Mouse (Mus musculus) forebrain, embryonic 16.5 days (tissue): ENCODE data around the gene Aire. TPM values are rescaled to one million over a fixed set of nuclear protein-coding genes. Genes with fewer than 3 reads are reported as not detected.

Experiments used
- ATAC-seq: fragments of 200-750 bp; cut with Nextera tagmentation; 2 replicates; pipeline ENCODE4 v1.8.0; 2017; ENCODE audit warnings: mild to moderate bottlenecking, moderate library complexity
- H3K27ac ChIP-seq: fragments of 300-500 bp; sonication (generic); 2 replicates; pipeline ENCODE4 v1.5.1; 2014; ENCODE audit warnings: low read length, control low read depth
- H3K27me3 ChIP-seq: fragments of 300-500 bp; sonication (generic); replicated peaks from 2 replicates; pipeline ENCODE4 v1.6.1; 2014; ENCODE audit warnings: low read length; ENCODE audit not compliant: control insufficient read depth, insufficient read depth
- H3K36me3 ChIP-seq: fragments of 300-500 bp; sonication (generic); 2 replicates; pipeline ENCODE4 v1.6.1; 2014; ENCODE audit not compliant: control insufficient read depth, insufficient read depth
- H3K4me1 ChIP-seq: fragments of 300-500 bp; sonication (generic); replicated peaks from 2 replicates; pipeline ENCODE4 v1.6.1; 2014; ENCODE audit warnings: low read length; ENCODE audit not compliant: control insufficient read depth, insufficient read depth
- H3K4me2 ChIP-seq: fragments of 300-500 bp; sonication (generic); 2 replicates; pipeline ENCODE4 v1.6.1; 2014; ENCODE audit warnings: mild to moderate bottlenecking, low read length, control low read depth
- H3K4me3 ChIP-seq: fragments of 300-500 bp; sonication (generic); replicated peaks from 2 replicates; pipeline ENCODE4 v1.5.1; 2014; ENCODE audit warnings: mild to moderate bottlenecking, low read length, control low read depth
- H3K9ac ChIP-seq: fragments of 300-500 bp; sonication (generic); replicated peaks from 2 replicates; pipeline ENCODE4 v1.6.1; 2014; ENCODE audit warnings: low read depth, low read length, control low read depth
- H3K9me3 ChIP-seq: fragments of 300-500 bp; sonication (generic); 2 replicates; pipeline ENCODE4 v1.6.1; 2016; ENCODE audit warnings: low read length; ENCODE audit not compliant: control insufficient read depth
- WGBS: fragments of 180-500 bp; shearing (Covaris S2); extraction: QIAGEN DNeasy Blood & Tissue Kit; methylation state at CpG from one replicate; pipeline ENCODE4 v1.1.7; 2014; 5-methylcytosine and 5-hydroxymethylcytosine counted together
- polyA plus RNA-seq: library from polyadenylated mRNA; unstranded; fragments of >200 nt; fragmentation: Nextera tagmentation; extraction: Ambion mirVana; gene quantifications from 2 replicates; pipeline ENCODE4 v1.2.1, GENCODE M21; 2015

The Aire gene
- polyA plus RNA-seq, 1 experiment from 2014 or later: 0.34 TPM

- Histone ChIP-seq H3K27me3 (no peaks in the 10 kb centered on the region), H3K36me3 (no peaks in the 10 kb centered on the region), H3K4me2 (no peak overlapping the region), H3K9ac (no peak overlapping the region), H3K4me1 (no peaks in the 10 kb centered on the region), H3K4me3 (no peak overlapping the region), H3K9me3 (no peaks in the 10 kb centered on the region), H3K27ac (no peak overlapping the region)
- 74% methylated on average over 4 of the region's 4 CpGs for WGBS
- ATAC-seq: no peak
Measured at GRCm38 (mm10) chr10:78079955-78080591, 36.7 kb upstream of the Aire start.

- Histone ChIP-seq H3K27ac (no peak overlapping the region), H3K9me3 (no peaks in the 10 kb centered on the region), H3K4me1 (no peaks in the 10 kb centered on the region), H3K36me3 (no peaks in the 10 kb centered on the region), H3K27me3 (no peaks in the 10 kb centered on the region), H3K4me3 (no peak overlapping the region), H3K4me2 (no peak overlapping the region), H3K9ac (no peak overlapping the region)
- ATAC-seq: no peak
- WGBS: 84% methylated on average over 5 of the region's 5 CpGs
Measured at GRCm38 (mm10) chr10:78078276-78078675, 34.9 kb upstream of the Aire start.

GRCm38 (mm10) chr10:78077862-78078261 lies 34.5 kb upstream of the Aire start:
- no peak overlapping the region for H3K4me3 ChIP-seq
- no peaks in the 10 kb centered on the region for H3K4me1 ChIP-seq
- 82% methylated on average over 9 of the region's 9 CpGs for WGBS
- no peak overlapping the region for H3K9ac ChIP-seq
- no peaks in the 10 kb centered on the region for H3K9me3 ChIP-seq
- no peak overlapping the region for H3K27ac ChIP-seq
- H3K27me3 ChIP-seq: no peaks in the 10 kb centered on the region
- no peaks in the 10 kb centered on the region for H3K36me3 ChIP-seq
- H3K4me2 ChIP-seq: no peak overlapping the region
- no peak for ATAC-seq

- H3K9me3 ChIP-seq: no peaks in the 10 kb centered on the region
- no peaks in the 10 kb centered on the region for H3K4me1 ChIP-seq
- no peaks in the 10 kb centered on the region for H3K36me3 ChIP-seq
- H3K27me3 ChIP-seq: peaks cover 2% of the 10 kb centered on the region; the same call in 1 of the 2 replicates
- no peak overlapping the region for H3K4me2 ChIP-seq
- no peak overlapping the region for H3K27ac ChIP-seq
- no peak overlapping the region for H3K4me3 ChIP-seq
- no peak for ATAC-seq
- H3K9ac ChIP-seq: no peak overlapping the region
- 81% methylated on average over 11 of the region's 11 CpGs for WGBS
Measured at GRCm38 (mm10) chr10:78074977-78075376, 31.6 kb upstream of the Aire start.

GRCm38 (mm10) chr10:78074151-78074550 lies 30.7 kb upstream of the Aire start:
- no peak overlapping the region for H3K4me3 ChIP-seq
- no peak overlapping the region for H3K27ac ChIP-seq
- H3K36me3 ChIP-seq: no peaks in the 10 kb centered on the region
- H3K27me3 ChIP-seq: peaks cover 5% of the 10 kb centered on the region
- WGBS: 80% methylated on average over 4 of the region's 4 CpGs
- no peak overlapping the region for H3K4me2 ChIP-seq
- no peaks in the 10 kb centered on the region for H3K9me3 ChIP-seq
- no peak for ATAC-seq
- peaks cover 6% of the 10 kb centered on the region for H3K4me1 ChIP-seq
- no peak overlapping the region for H3K9ac ChIP-seq

GRCm38 (mm10) chr10:78069101-78070011 lies 25.9 kb upstream of the Aire start, which contains the start of gene Icosl:
Gene Icosl (plus strand): TSS chr10:78069302.
- peak within 1 kb of the TSS; percentile 58 for H3K4me3 ChIP-seq

GRCm38 (mm10) chr10:78068541-78068940 lies 25.1 kb upstream of the Aire start:
- peak overlapping the region; percentile 100 for H3K4me2 ChIP-seq
- no peak overlapping the region for H3K27ac ChIP-seq
- WGBS: 32% methylated on average over 11 of the region's 11 CpGs
- no peak overlapping the region for H3K9ac ChIP-seq
- peaks cover 12% of the 10 kb centered on the region for H3K4me1 ChIP-seq
- no peak for ATAC-seq
- peaks cover 5% of the 10 kb centered on the region for H3K27me3 ChIP-seq
- no peaks in the 10 kb centered on the region for H3K9me3 ChIP-seq
- no peaks in the 10 kb centered on the region for H3K36me3 ChIP-seq
- peak overlapping the region; percentile 58 for H3K4me3 ChIP-seq

More at GRCm38 (mm10) chr10:78069101-78070011, 25.9 kb upstream of the Aire start, which contains the start of gene Icosl:
- peaks cover 5% of the 10 kb centered on the region for H3K27me3 ChIP-seq
- no peaks in the 10 kb centered on the region for H3K9me3 ChIP-seq
- H3K4me1 ChIP-seq: peaks cover 12% of the 10 kb centered on the region
- peak within 1 kb of the TSS; percentile 51 for H3K9ac ChIP-seq
- no peaks in the 10 kb centered on the region for H3K36me3 ChIP-seq
- peak within 1 kb of the TSS; percentile 100 for H3K4me2 ChIP-seq
- H3K27ac ChIP-seq: no peak within 1 kb of the TSS
- WGBS: under 1% methylated on average over 66 of the region's 66 CpGs
- ATAC-seq: peak; percentile 92

GRCm38 (mm10) chr10:78067226-78067625 lies 23.8 kb upstream of the Aire start:
- H3K4me2 ChIP-seq: no peak overlapping the region
- no peak overlapping the region for H3K9ac ChIP-seq
- no peak for ATAC-seq
- peaks cover 5% of the 10 kb centered on the region for H3K27me3 ChIP-seq
- H3K4me3 ChIP-seq: no peak overlapping the region
- H3K36me3 ChIP-seq: no peaks in the 10 kb centered on the region
- H3K27ac ChIP-seq: no peak overlapping the region
- no peaks in the 10 kb centered on the region for H3K9me3 ChIP-seq
- H3K4me1 ChIP-seq: peaks cover 12% of the 10 kb centered on the region
- WGBS: 42% methylated on average over 4 of the region's 4 CpGs

GRCm38 (mm10) chr10:78063122-78063521 lies 19.7 kb upstream of the Aire start:
- H3K4me2 ChIP-seq: no peak overlapping the region
- no peaks in the 10 kb centered on the region for H3K36me3 ChIP-seq
- no peaks in the 10 kb centered on the region for H3K27me3 ChIP-seq
- no peak for ATAC-seq
- H3K4me3 ChIP-seq: no peak overlapping the region
- H3K4me1 ChIP-seq: no peaks in the 10 kb centered on the region
- no peak overlapping the region for H3K9ac ChIP-seq
- no peaks in the 10 kb centered on the region for H3K9me3 ChIP-seq
- WGBS: 92% methylated on average over 9 of the region's 9 CpGs
- no peak overlapping the region for H3K27ac ChIP-seq
